Mouse (Mus musculus) c-Kit-positive CD71-positive TER-119-positive erythroid progenitor cells, embryonic 14.5 days (primary cell): ENCODE measurements around the gene Mrln.
"Not testable (repeated sequence)": the region's sequence is repeated elsewhere in the genome, so short reads cannot be mapped to it uniquely, and the experiment has no call there.

ENCODE experiments used
- DNase-seq: peaks from one replicate; pipeline ENCODE4 v3.0.0-alpha.2; 2013; ENCODE audit warnings: low spot score

Gene Mrln

GRCm38 (mm10) chr10:70195786-70196185 lies 8.7 kb upstream of the Mrln start:
- DNase-seq: no peak

- no peak for DNase-seq
Observed at GRCm38 (mm10) chr10:70196666-70197065, 7.8 kb upstream of the Mrln start.

GRCm38 (mm10) chr10:70197601-70198000 lies 6.9 kb upstream of the Mrln start:
- DNase-seq: no peak

- DNase-seq: no peak
Observed at GRCm38 (mm10) chr10:70198012-70198411, 6.5 kb upstream of the Mrln start.

GRCm38 (mm10) chr10:70198951-70199463 lies 5.5 kb upstream of the Mrln start:
- DNase-seq: no peak

GRCm38 (mm10) chr10:70199466-70200210 lies 4.8 kb upstream of the Mrln start:
- DNase-seq: no peak

GRCm38 (mm10) chr10:70200889-70201500 lies 3.5 kb upstream of the Mrln start:
- no peak for DNase-seq

GRCm38 (mm10) chr10:70211281-70211680 lies 6.8 kb downstream of the Mrln start:
- no peak for DNase-seq

GRCm38 (mm10) chr10:70220971-70221370 lies 16.5 kb downstream of the Mrln start:
- DNase-seq: no peak

- DNase-seq: not testable (repeated sequence)
Observed at GRCm38 (mm10) chr10:70222231-70222630, 17.8 kb downstream of the Mrln start.

- no peak for DNase-seq
Observed at GRCm38 (mm10) chr10:70224571-70224970, 20.1 kb downstream of the Mrln start.

- DNase-seq: no peak
Observed at GRCm38 (mm10) chr10:70225760-70226159, 21.3 kb downstream of the Mrln start.

- DNase-seq: no peak
Observed at GRCm38 (mm10) chr10:70226608-70227007, 22.1 kb downstream of the Mrln start.

GRCm38 (mm10) chr10:70230352-70230751 lies 25.9 kb downstream of the Mrln start:
- DNase-seq: no peak

- DNase-seq: no peak
Observed at GRCm38 (mm10) chr10:70237936-70238335, 33.5 kb downstream of the Mrln start.

GRCm38 (mm10) chr10:70242751-70243444 lies 38.4 kb downstream of the Mrln start:
- no peak for DNase-seq

GRCm38 (mm10) chr10:70244921-70245558 lies 40.6 kb downstream of the Mrln start, which contains the start of gene Slc16a9:
Gene Slc16a9 (plus strand): TSS chr10:70245100.
- DNase-seq: no peak

- DNase-seq: no peak
Observed at GRCm38 (mm10) chr10:70245559-70245945, 41.1 kb downstream of the Mrln start.

GRCm38 (mm10) chr10:70246076-70246475 lies 41.6 kb downstream of the Mrln start:
- no peak for DNase-seq

- no peak for DNase-seq
Observed at GRCm38 (mm10) chr10:70250354-70250753, 45.9 kb downstream of the Mrln start.

- DNase-seq: no peak
Observed at GRCm38 (mm10) chr10:70250766-70251165, 46.3 kb downstream of the Mrln start.

- DNase-seq: no peak
Observed at GRCm38 (mm10) chr10:70254666-70255065, 50.2 kb downstream of the Mrln start.
